Mouse (Mus musculus) forebrain, embryonic 10.5 days (tissue): ENCODE data around the gene Orc6. TPM values are rescaled to one million over a fixed set of nuclear protein-coding genes. Genes with fewer than 3 reads are reported as not detected.

Experiments used
- DNase-seq: peaks from one replicate; pipeline ENCODE4 v3.0.0-alpha.2; 2017; ENCODE audit warnings: low spot score; ENCODE audit errors: extremely low spot score
- H3K27ac ChIP-seq: fragments of 300-500 bp; sonication (generic); 2 replicates; pipeline ENCODE4 v1.5.1; 2016; ENCODE audit warnings: mild to moderate bottlenecking
- H3K27me3 ChIP-seq: fragments of 300-500 bp; sonication (generic); 2 replicates; pipeline ENCODE4 v1.6.1; 2016; ENCODE audit warnings: mild to moderate bottlenecking; ENCODE audit not compliant: poor library complexity, severe bottlenecking
- H3K36me3 ChIP-seq: fragments of 300-500 bp; sonication (generic); replicated peaks from 2 replicates; pipeline ENCODE4 v1.6.1; 2016; ENCODE audit warnings: mild to moderate bottlenecking, moderate library complexity
- H3K4me1 ChIP-seq: fragments of 300-500 bp; sonication (generic); 2 replicates; pipeline ENCODE4 v1.6.1; 2016
- H3K4me3 ChIP-seq: fragments of 300-500 bp; sonication (generic); 2 replicates; pipeline ENCODE4 v1.5.1; 2016; ENCODE audit warnings: mild to moderate bottlenecking, moderate library complexity
- H3K9me3 ChIP-seq: fragments of 300-500 bp; sonication (generic); 2 replicates; pipeline ENCODE4 v1.6.1; 2016; ENCODE audit warnings: mild to moderate bottlenecking, moderate library complexity
- WGBS: fragments of 180-500 bp; shearing (Covaris S2); methylation state at CpG from one replicate; pipeline ENCODE4 v1.1.7; 2016; 5-methylcytosine and 5-hydroxymethylcytosine counted together
- polyA plus RNA-seq: library from polyadenylated mRNA; unstranded; fragments of >200 nt; fragmentation: Nextera tagmentation; extraction: Ambion mirVana; gene quantifications from 2 replicates; pipeline ENCODE4 v1.2.1, GENCODE M21; 2016

Gene Orc6
- polyA plus RNA-seq, result 164 and 172 TPM in 2 replicates

DNA sequence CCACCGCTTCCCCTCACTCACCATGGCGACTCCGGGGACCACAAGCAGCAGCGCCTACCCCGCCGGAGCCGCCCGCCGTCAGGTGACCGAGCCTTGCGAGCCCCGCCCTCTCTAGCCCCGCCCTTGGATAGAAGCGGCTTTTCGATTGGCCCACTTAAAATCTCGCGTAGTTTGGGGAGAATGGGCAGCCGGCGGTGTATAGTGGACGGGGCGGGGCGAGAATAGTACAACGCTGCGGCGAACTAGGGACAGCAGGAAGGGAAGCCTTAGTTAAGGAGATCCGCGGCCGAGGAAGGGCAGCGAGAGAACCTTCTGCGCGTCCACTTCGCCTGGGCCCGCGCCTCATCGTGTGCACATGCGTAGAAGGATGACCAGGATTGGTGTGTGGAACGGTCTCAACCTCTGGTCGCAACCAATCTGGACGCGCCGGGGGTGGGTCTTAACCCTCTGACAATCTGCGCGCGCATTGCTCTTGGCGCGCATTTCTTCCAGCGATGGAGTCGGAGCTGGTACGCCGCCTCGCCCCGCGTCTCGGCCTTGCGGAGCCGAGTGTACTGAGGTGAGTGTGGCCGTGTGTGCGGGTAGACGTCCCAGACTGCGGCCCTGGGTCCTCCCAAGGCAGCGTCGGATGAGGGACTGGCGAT is at the start of gene Orc6, which contains the start of gene Vps35:
Orc6 (plus strand) TSS at position 199 of the 644 bp plus-strand sequence.
Vps35 (minus strand) TSS at position 369 of the 644 bp plus-strand sequence.
- WGBS, result under 1% methylated on average over 63 of the region's 63 CpGs
- peak within 1 kb of the TSS; percentile 90 for H3K4me3 ChIP-seq
- peak; percentile 97 for DNase-seq
- H3K9me3 ChIP-seq, result no peaks in the 10 kb centered on the region
- no peaks in the 10 kb centered on the region for H3K27me3 ChIP-seq
- H3K36me3 ChIP-seq, result peaks cover 39% of the 10 kb centered on the region
- H3K4me1 ChIP-seq, result peaks cover 38% of the 10 kb centered on the region
- H3K27ac ChIP-seq, result peak within 1 kb of the TSS; percentile 98

- Histone ChIP-seq H3K4me1 (no peaks in the 10 kb centered on the region), H3K27ac (no peak overlapping the region), H3K27me3 (no peaks in the 10 kb centered on the region), H3K9me3 (no peaks in the 10 kb centered on the region), H3K36me3 (peaks cover 91% of the 10 kb centered on the region), H3K4me3 (no peak overlapping the region)
- WGBS, result 97% methylated on average over 1 of the region's 1 CpGs
- DNase-seq, result no peak
These were observed 12.6 kb upstream of the Orc6 start for GRCm38 (mm10) chr8:85286846-85287245.

GRCm38 (mm10) chr8:85298600-85299433 is 615 bp upstream of the Orc6 start:
- Histone ChIP-seq H3K27ac (peak overlapping the region; percentile 98), H3K4me3 (peak overlapping the region; percentile 90), H3K36me3 (peaks cover 39% of the 10 kb centered on the region), H3K4me1 (peaks cover 38% of the 10 kb centered on the region), H3K9me3 (no peaks in the 10 kb centered on the region), H3K27me3 (no peaks in the 10 kb centered on the region)
- WGBS, result under 1% methylated on average over 53 of the region's 53 CpGs
- DNase-seq, result peak; percentile 27

GRCm38 (mm10) chr8:85301941-85302340 is 2.5 kb downstream of the Orc6 start:
- DNase-seq, result no peak
- Histone ChIP-seq H3K36me3 (peaks cover 61% of the 10 kb centered on the region), H3K27ac (no peak overlapping the region), H3K4me3 (peak overlapping the region; percentile 8; the same call in 1 of the 2 replicates), H3K4me1 (peaks cover 38% of the 10 kb centered on the region), H3K9me3 (no peaks in the 10 kb centered on the region), H3K27me3 (no peaks in the 10 kb centered on the region)
- 65% methylated on average over 1 of the region's 1 CpGs for WGBS

- DNase-seq, result no peak
- Histone ChIP-seq H3K36me3 (peaks cover 70% of the 10 kb centered on the region), H3K9me3 (no peaks in the 10 kb centered on the region), H3K27ac (no peak overlapping the region), H3K27me3 (no peaks in the 10 kb centered on the region), H3K4me1 (peaks cover 32% of the 10 kb centered on the region), H3K4me3 (no peak overlapping the region)
- WGBS, result 95% methylated on average over 3 of the region's 3 CpGs
These were observed 3.5 kb downstream of the Orc6 start for GRCm38 (mm10) chr8:85302931-85303330.

- Histone ChIP-seq H3K4me3 (no peak overlapping the region), H3K4me1 (peaks cover 26% of the 10 kb centered on the region), H3K9me3 (no peaks in the 10 kb centered on the region), H3K27ac (no peak overlapping the region), H3K27me3 (no peaks in the 10 kb centered on the region), H3K36me3 (peaks cover 76% of the 10 kb centered on the region)
- DNase-seq, result no peak
- 92% methylated on average over 5 of the region's 5 CpGs for WGBS
These were observed 4.1 kb downstream of the Orc6 start for GRCm38 (mm10) chr8:85303531-85303930.

- no peaks in the 10 kb centered on the region for H3K27me3 ChIP-seq
- H3K27ac ChIP-seq, result no peak overlapping the region
- no peak overlapping the region for H3K4me3 ChIP-seq
- peaks cover 64% of the 10 kb centered on the region for H3K36me3 ChIP-seq
- no peak for DNase-seq
- no peaks in the 10 kb centered on the region for H3K4me1 ChIP-seq
- no peaks in the 10 kb centered on the region for H3K9me3 ChIP-seq
- WGBS, result 91% methylated on average over 2 of the region's 2 CpGs
These were observed 9.1 kb downstream of the Orc6 start for GRCm38 (mm10) chr8:85308564-85308963.

DNA sequence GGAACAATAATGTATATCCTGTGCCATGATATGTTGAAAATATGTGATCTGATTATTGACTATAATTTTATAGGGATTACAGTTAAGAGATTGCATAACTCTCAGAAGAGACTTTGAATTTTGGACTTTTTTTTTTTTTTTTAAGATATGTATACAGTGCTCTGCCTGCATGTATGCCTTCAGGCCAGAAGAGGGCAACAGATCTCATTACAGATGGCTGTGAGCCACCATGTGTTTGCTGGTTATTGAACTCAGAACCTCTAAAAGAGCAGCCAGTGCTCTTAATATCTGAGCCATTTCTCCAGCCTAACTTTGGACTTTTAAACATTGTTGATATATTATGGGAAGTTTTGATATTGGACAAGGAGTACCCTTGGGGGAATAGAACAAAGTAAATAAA is 12.3 kb downstream of the Orc6 start:
- Histone ChIP-seq H3K9me3 (no peaks in the 10 kb centered on the region), H3K27ac (no peak overlapping the region), H3K27me3 (no peaks in the 10 kb centered on the region), H3K4me1 (no peaks in the 10 kb centered on the region), H3K4me3 (no peak overlapping the region), H3K36me3 (peaks cover 32% of the 10 kb centered on the region)
- no peak for DNase-seq

GRCm38 (mm10) chr8:85313036-85313435 is 13.6 kb downstream of the Orc6 start:
- 87% methylated on average over 3 of the region's 3 CpGs for WGBS
- peaks cover 3% of the 10 kb centered on the region; the same call in 1 of the 2 replicates for H3K9me3 ChIP-seq
- no peak overlapping the region for H3K27ac ChIP-seq
- H3K36me3 ChIP-seq, result peaks cover 19% of the 10 kb centered on the region
- DNase-seq, result no peak
- no peaks in the 10 kb centered on the region for H3K27me3 ChIP-seq
- no peaks in the 10 kb centered on the region for H3K4me1 ChIP-seq
- H3K4me3 ChIP-seq, result no peak overlapping the region

DNA sequence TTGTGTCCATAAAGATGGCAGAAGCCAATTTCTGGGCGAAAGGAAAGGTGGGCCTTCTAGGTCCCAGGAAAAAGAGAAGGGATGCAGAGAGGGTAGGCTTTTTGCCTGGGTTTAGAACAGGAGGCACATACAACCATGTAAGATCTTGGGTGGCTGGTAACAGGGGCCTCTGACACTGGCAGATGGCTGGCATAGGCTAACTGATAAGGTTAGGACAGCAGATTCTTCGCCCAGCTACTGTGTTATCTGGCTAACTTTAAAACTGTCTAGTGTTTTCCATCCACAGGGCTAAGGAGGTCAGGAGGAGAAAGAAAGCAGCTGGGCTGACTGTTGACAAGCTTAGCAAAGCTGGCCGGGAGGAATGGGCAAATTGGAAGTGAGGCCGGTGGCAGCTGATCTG is 19.1 kb downstream of the Orc6 start:
- no peaks in the 10 kb centered on the region for H3K27me3 ChIP-seq
- DNase-seq, result no peak
- H3K4me1 ChIP-seq, result no peaks in the 10 kb centered on the region
- H3K27ac ChIP-seq, result no peak overlapping the region
- 92% methylated on average over 4 of the region's 4 CpGs for WGBS
- no peak overlapping the region for H3K4me3 ChIP-seq
- peaks cover 7% of the 10 kb centered on the region; the same call in 1 of the 2 replicates for H3K9me3 ChIP-seq
- H3K36me3 ChIP-seq, result no peaks in the 10 kb centered on the region

DNA sequence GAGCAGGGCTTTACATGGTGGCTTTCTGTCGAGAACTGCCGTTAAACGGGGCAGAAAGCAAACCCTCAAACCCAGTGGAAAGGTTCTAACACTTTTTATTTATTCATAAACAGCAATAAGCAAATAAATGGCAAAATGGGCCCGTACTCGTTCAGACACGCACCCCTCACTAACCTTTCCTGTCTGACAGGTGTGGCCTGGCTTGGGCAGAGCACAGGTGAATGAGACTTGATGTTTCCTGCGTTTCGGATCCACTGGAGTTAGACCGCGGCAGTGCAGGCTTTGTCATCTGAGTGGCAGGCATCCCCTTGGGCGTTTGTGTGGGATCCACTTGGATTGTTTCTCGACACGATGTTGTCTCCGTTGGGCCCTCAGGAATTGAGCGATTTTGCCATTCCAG is 22.5 kb downstream of the Orc6 start:
- no peaks in the 10 kb centered on the region for H3K27me3 ChIP-seq
- H3K27ac ChIP-seq, result no peak overlapping the region
- no peaks in the 10 kb centered on the region for H3K4me1 ChIP-seq
- peaks cover 7% of the 10 kb centered on the region; the same call in 1 of the 2 replicates for H3K9me3 ChIP-seq
- no peak for DNase-seq
- no peaks in the 10 kb centered on the region for H3K36me3 ChIP-seq
- H3K4me3 ChIP-seq, result no peak overlapping the region
- 88% methylated on average over 15 of the region's 15 CpGs for WGBS

- peaks cover 4% of the 10 kb centered on the region; the same call in 1 of the 2 replicates for H3K9me3 ChIP-seq
- WGBS, result 79% methylated on average over 3 of the region's 3 CpGs
- no peaks in the 10 kb centered on the region for H3K36me3 ChIP-seq
- no peak overlapping the region for H3K4me3 ChIP-seq
- H3K4me1 ChIP-seq, result no peaks in the 10 kb centered on the region
- H3K27ac ChIP-seq, result no peak overlapping the region
- DNase-seq, result no peak
- H3K27me3 ChIP-seq, result no peaks in the 10 kb centered on the region
These were observed 23.7 kb downstream of the Orc6 start for GRCm38 (mm10) chr8:85323084-85323483.

DNA sequence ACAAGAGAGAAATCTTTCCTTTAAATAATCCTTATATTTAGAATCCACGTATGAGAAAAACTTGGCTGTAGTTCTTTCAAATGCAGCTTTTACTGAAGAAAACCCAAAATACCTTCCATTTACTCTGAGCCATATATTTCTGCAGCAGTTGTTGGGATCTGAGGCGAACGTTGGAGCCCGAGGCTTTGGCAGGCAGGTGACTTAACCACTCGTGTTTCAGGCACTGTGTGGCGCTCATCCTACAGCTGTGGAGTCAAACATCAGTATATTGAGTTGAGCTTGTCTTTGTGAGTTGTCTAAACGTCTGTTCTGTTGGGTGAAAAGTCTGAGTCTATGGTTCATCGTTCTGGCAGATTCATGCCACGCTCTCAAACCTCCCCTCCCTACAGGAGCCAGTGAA is 27.6 kb downstream of the Orc6 start:
- Histone ChIP-seq H3K27ac (no peak overlapping the region), H3K4me3 (no peak overlapping the region), H3K4me1 (0 out of 2 replicates have a peak, but pooled peaks cover 4% of the 10 kb centered on the region), H3K36me3 (no peaks in the 10 kb centered on the region), H3K9me3 (no peaks in the 10 kb centered on the region), H3K27me3 (no peaks in the 10 kb centered on the region)
- WGBS, result 84% methylated on average over 9 of the region's 9 CpGs
- no peak for DNase-seq
